Mouse (Mus musculus) liver, postnatal 0 days (tissue): ENCODE data around the gene Mapre3.

Experiments used
- CTCF ChIP-seq: sonication (generic); IDR thresholded peaks from 2 replicates; pipeline ENCODE4 v1.5.1; 2016; ENCODE audit warnings: antibody characterized with exemption, low read depth
- EP300 ChIP-seq: IDR thresholded peaks from 2 replicates; pipeline ENCODE4 v1.6.1; 2016; ENCODE audit warnings: antibody characterized with exemption, low read depth, mild to moderate bottlenecking

GRCm38 (mm10) chr5:30907413-30908059, 93.1 kb downstream of the Mapre3 start, which contains the start of gene Ost4:
- TF ChIP-seq CTCF, result no peak
- TF ChIP-seq EP300, result peak; percentile 30; the same call in 1 of the 2 replicates
